In genomic region chr1:187721035-187721434, GRCm38 (mm10) we compare ENCODE assay signal across 15 mouse cellular contexts.
A peak's percentile ranks its signal among the peaks of the same experiment; 100 is the strongest.
DNase-seq lines count a peak whose midpoint lies in the region.
"Had no signal": no experiment of that assay in that cellular context is flagged by ENCODE, and none has a peak within 500 bp of the region (broad histone marks: within the 10 kb centered on the region; RNA-seq: fewer than 3 reads in every experiment).

No protein-coding gene starts in this region.

- peak; percentile 33 to 47 for DNase-seq in frontal cortex, adult 2 months (ENCODE audit: extremely low spot score in 1 of 2, low spot score in 1 of 2)
- no peak for DNase-seq in frontal cortex, postnatal 10 days (ENCODE audit: low spot score in 2 of 2)
- peak; percentile 12 to 13 for DNase-seq in layer of hippocampus, adult 8-10 months (ENCODE audit: low spot score in 2 of 2)
- no peak for DNase-seq in layer of hippocampus, adult 11-12 months (ENCODE audit: low spot score)
- DNase-seq in right cerebral cortex, adult 2 months (ENCODE audit: low spot score in 2 of 2) = peak; percentile 8 to 21
- DNase-seq in right cerebral cortex, postnatal 14 days = no peak
- DNase-seq in telencephalon, adult 2 months (ENCODE audit: low read depth, low spot score) = peak; percentile 38
- no peak for DNase-seq in embryo, embryonic 9.5 days (ENCODE audit: extremely low spot score)
- DNase-seq: adrenal gland, postnatal 10 days; cerebellum, adult 9-11 months; liver; lung, postnatal 4 days; retina, postnatal 1 day; thymus, adult 18-20 months; thymus, postnatal 36 days had no signal

Comparison
In these comparisons a context has a peak if more than half of its experiments do, and no peak if none do; other contexts are left out.
1. DNase-seq: peak in frontal cortex, adult 2 months (2 of 2), layer of hippocampus, adult 8-10 months (2 of 2), right cerebral cortex, adult 2 months (2 of 2) and telencephalon, adult 2 months (single experiment); none in frontal cortex, postnatal 10 days (0 of 2), layer of hippocampus, adult 11-12 months (single experiment), right cerebral cortex, postnatal 14 days (single experiment) and embryo, embryonic 9.5 days (single experiment).